Mouse (Mus musculus): Measurements from ENCODE around the gene Hmx2.

Hmx2 gene

GRCm38 (mm10) chr7:131548473-131548872, at the start of gene Hmx2:
Hmx2 (plus strand) TSS chr7:131548773.
- DNase-seq: no peak

GRCm38 (mm10) chr7:131503739-131504138, 44.8 kb upstream of the Hmx2 start:
- DNase-seq: no peak

GRCm38 (mm10) chr7:131539979-131540378, 8.6 kb upstream of the Hmx2 start:
- DNase-seq: peak; percentile 95

- no peak for DNase-seq
Measured at GRCm38 (mm10) chr7:131541184-131542114, 7.1 kb upstream of the Hmx2 start.

GRCm38 (mm10) chr7:131542115-131542871, 6.3 kb upstream of the Hmx2 start, which contains the start of gene Hmx3:
Hmx3 (plus strand) TSS chr7:131542867.
- DNase-seq: peak; percentile 34

GRCm38 (mm10) chr7:131542872-131543622, 5.5 kb upstream of the Hmx2 start:
- no peak for DNase-seq

- DNase-seq: peak; percentile 24
Measured at GRCm38 (mm10) chr7:131543623-131544481, 4.7 kb upstream of the Hmx2 start.

- no peak for DNase-seq
Measured at GRCm38 (mm10) chr7:131544871-131545270, 3.7 kb upstream of the Hmx2 start.

GRCm38 (mm10) chr7:131545701-131546385, 2.7 kb upstream of the Hmx2 start:
- DNase-seq: no peak

GRCm38 (mm10) chr7:131546423-131546822, 2.1 kb upstream of the Hmx2 start:
- DNase-seq: no peak

GRCm38 (mm10) chr7:131547481-131547880, 1.1 kb upstream of the Hmx2 start:
- DNase-seq: no peak

- no peak for DNase-seq
Measured at GRCm38 (mm10) chr7:131551471-131551870, 2.9 kb downstream of the Hmx2 start.

GRCm38 (mm10) chr7:131551931-131552741, 3.6 kb downstream of the Hmx2 start:
- DNase-seq: no peak

- DNase-seq: no peak
Measured at GRCm38 (mm10) chr7:131552781-131553180, 4.2 kb downstream of the Hmx2 start.

GRCm38 (mm10) chr7:131553771-131554175, 5.2 kb downstream of the Hmx2 start:
- peak; percentile 53 for DNase-seq

GRCm38 (mm10) chr7:131554341-131555180, 6.0 kb downstream of the Hmx2 start:
- peak; percentile 28 for DNase-seq

GRCm38 (mm10) chr7:131555301-131556081, 6.9 kb downstream of the Hmx2 start:
- DNase-seq: peak; percentile 41

GRCm38 (mm10) chr7:131556116-131556515, 7.5 kb downstream of the Hmx2 start:
- DNase-seq: no peak

Data from kidney, postnatal 10 days (tissue).